Mouse (Mus musculus): ENCODE data around the gene Polg. TPM values are rescaled to one million over a fixed set of nuclear protein-coding genes. Genes with fewer than 3 reads are reported as not detected.

Gene Polg
- total and polyA plus RNA-seq, 3 experiments = 53.1 to 116 (median 62.1) TPM

GRCm38 (mm10) chr7:79469766-79470165, 3.6 kb upstream of the Polg start:
- Histone ChIP-seq H3K27ac (ENCODE audit: insufficient read depth, low read depth) (no peak overlapping the region), H3K9ac (ENCODE audit: insufficient read depth, low read depth) (no peak overlapping the region), H3K4me1 (ENCODE audit: control insufficient read depth in 1 of 2, insufficient read depth in 2 of 2) (peaks cover 0 to 33% of the 10 kb centered on the region in 2 experiments), H3K4me3 (replicated peaks in 1 of 3; ENCODE audit: low read depth in 2 of 3, low read length in 2 of 3, poor library complexity in 1 of 3) (no peak overlapping the region), H3K9me3 (replicated peaks; ENCODE audit: low read length) (peaks cover 2% of the 10 kb centered on the region), H3K79me2 (replicated peaks; ENCODE audit: control insufficient read depth, extremely low read depth, insufficient read depth, poor library complexity, severe bottlenecking) (0 out of 2 replicates have a peak, but pooled peaks cover 5% of the 10 kb centered on the region), H3K36me3 (replicated peaks in 1 of 2; ENCODE audit: control insufficient read depth in 1 of 2, insufficient read depth in 1 of 2, low read length in 1 of 2) (peaks cover 0 to 2% of the 10 kb centered on the region in 2 experiments), H3K27me3 (replicated peaks) (no peaks in the 10 kb centered on the region), H3K4me2 (ENCODE audit: insufficient read depth, low read depth, poor library complexity, severe bottlenecking) (no peak overlapping the region)
- dilution Hi-C loops (cut with MboI; ENCODE audit: extremely low pct_ligation_motif_present, extremely low pct_unique_long_range_greater_than_20kb, low sequenced_read_pairs) (no loop called here), in situ Hi-C loops (cut with MboI; ENCODE audit: low pct_ligation_motif_present, low pct_unique_long_range_greater_than_20kb, low sequenced_read_pairs) (loop anchor here (10.0 to 25.0 kb wide), 2 partner anchors 95 to 207 kb away; partner anchors contain the start of gene Abhd2)
- no peak for DNase-seq (ENCODE audit: extremely low read depth)
- TF ChIP-seq IRF4 (IDR thresholded peaks at IDR 0.05; ENCODE audit: low read depth, low read length) = no peak
- no peak for TF ChIP-seq CTCF (conservative IDR thresholded peaks at IDR 0.05 in 1 of 2, IDR thresholded peaks at IDR 0.05 in 1 of 2; ENCODE audit: low read depth in 2 of 2, low read length in 2 of 2)
- TF ChIP-seq NELFE (IDR thresholded peaks at IDR 0.05; ENCODE audit: low read depth, low read length) = no peak

- Histone ChIP-seq H3K27me3 (replicated peaks) (no peaks in the 10 kb centered on the region), H3K9ac (ENCODE audit: insufficient read depth, low read depth) (no peak overlapping the region), H3K4me3 (replicated peaks in 1 of 3; ENCODE audit: low read depth in 2 of 3, low read length in 2 of 3, poor library complexity in 1 of 3) (no peak overlapping the region), H3K9me3 (replicated peaks; ENCODE audit: low read length) (no peaks in the 10 kb centered on the region), H3K36me3 (replicated peaks in 1 of 2; ENCODE audit: control insufficient read depth in 1 of 2, insufficient read depth in 1 of 2, low read length in 1 of 2) (peaks cover 0 to 9% of the 10 kb centered on the region in 2 experiments), H3K4me2 (ENCODE audit: insufficient read depth, low read depth, poor library complexity, severe bottlenecking) (no peak overlapping the region), H3K4me1 (ENCODE audit: control insufficient read depth in 1 of 2, insufficient read depth in 2 of 2) (peaks cover 0 to 33% of the 10 kb centered on the region in 2 experiments), H3K27ac (ENCODE audit: insufficient read depth, low read depth) (no peak overlapping the region), H3K79me2 (replicated peaks; ENCODE audit: control insufficient read depth, extremely low read depth, insufficient read depth, poor library complexity, severe bottlenecking) (0 out of 2 replicates have a peak, but pooled peaks cover 6% of the 10 kb centered on the region)
- in situ Hi-C loops (cut with MboI; ENCODE audit: low pct_ligation_motif_present, low pct_unique_long_range_greater_than_20kb, low sequenced_read_pairs) = loop anchor here (10.0 to 25.0 kb wide), 2 partner anchors 94 to 207 kb away; partner anchors contain the start of gene Abhd2
- dilution Hi-C loops (cut with MboI; ENCODE audit: extremely low pct_ligation_motif_present, extremely low pct_unique_long_range_greater_than_20kb, low sequenced_read_pairs) = no loop called here
- DNase-seq (ENCODE audit: extremely low read depth) = no peak
- TF ChIP-seq JUND (conservative IDR thresholded peaks at IDR 0.05; ENCODE audit: low read depth, low read length) = no peak
- no peak for TF ChIP-seq EP300 (IDR thresholded peaks at IDR 0.05; ENCODE audit: low read length)
- no peak for TF ChIP-seq POLR2AphosphoS2 (IDR thresholded peaks at IDR 0.05; ENCODE audit: low read depth, low read length)
- TF ChIP-seq SIN3A (IDR thresholded peaks at IDR 0.05; ENCODE audit: low read length) = no peak
- no peak for TF ChIP-seq E2F4 (IDR thresholded peaks at IDR 0.05; ENCODE audit: insufficient replicate concordance, low read depth, low read length)
- no peak for TF ChIP-seq NELFE (IDR thresholded peaks at IDR 0.05; ENCODE audit: low read depth, low read length)
- TF ChIP-seq CHD2 (IDR thresholded peaks at IDR 0.05; ENCODE audit: low read length) = no peak
- TF ChIP-seq IRF4 (IDR thresholded peaks at IDR 0.05; ENCODE audit: low read depth, low read length) = no peak
- no peak for TF ChIP-seq TBP (conservative IDR thresholded peaks at IDR 0.05; ENCODE audit: low read depth, low read length)
- no peak for TF ChIP-seq MYC (IDR thresholded peaks at IDR 0.05; ENCODE audit: low read depth, low read length)
- no peak for TF ChIP-seq ELF1 (IDR thresholded peaks at IDR 0.05; ENCODE audit: low read depth, low read length)
Measured at GRCm38 (mm10) chr7:79468994-79469393, 2.8 kb upstream of the Polg start.

GRCm38 (mm10) chr7:79467951-79468350, 1.8 kb upstream of the Polg start:
- peaks cover 4 to 43% of the 10 kb centered on the region in 2 experiments for H3K4me1 ChIP-seq (ENCODE audit: control insufficient read depth in 1 of 2, insufficient read depth in 2 of 2)
- no peaks in the 10 kb centered on the region for H3K9me3 ChIP-seq (replicated peaks; ENCODE audit: low read length)
- dilution Hi-C loops (cut with MboI; ENCODE audit: extremely low pct_ligation_motif_present, extremely low pct_unique_long_range_greater_than_20kb, low sequenced_read_pairs) = no loop called here
- H3K36me3 ChIP-seq (replicated peaks in 1 of 2; ENCODE audit: control insufficient read depth in 1 of 2, insufficient read depth in 1 of 2, low read length in 1 of 2) = peaks cover 5 to 17% of the 10 kb centered on the region in 2 experiments
- no peak overlapping the region for H3K4me2 ChIP-seq (ENCODE audit: insufficient read depth, low read depth, poor library complexity, severe bottlenecking)
- no peak overlapping the region for H3K9ac ChIP-seq (ENCODE audit: insufficient read depth, low read depth)
- no peaks in the 10 kb centered on the region for H3K27me3 ChIP-seq (replicated peaks)
- H3K4me3 ChIP-seq (replicated peaks in 1 of 3; ENCODE audit: low read depth in 2 of 3, low read length in 2 of 3, poor library complexity in 1 of 3) = no peak overlapping the region
- H3K79me2 ChIP-seq (replicated peaks; ENCODE audit: control insufficient read depth, extremely low read depth, insufficient read depth, poor library complexity, severe bottlenecking) = 0 out of 2 replicates have a peak, but pooled peaks cover 13% of the 10 kb centered on the region
- no peak for DNase-seq (ENCODE audit: extremely low read depth)
- in situ Hi-C loops (cut with MboI; ENCODE audit: low pct_ligation_motif_present, low pct_unique_long_range_greater_than_20kb, low sequenced_read_pairs) = loop anchor here (10.0 to 25.0 kb wide), 2 partner anchors 93 to 206 kb away; partner anchors contain the start of gene Abhd2
- no peak overlapping the region for H3K27ac ChIP-seq (ENCODE audit: insufficient read depth, low read depth)
- TF ChIP-seq IRF4 (IDR thresholded peaks at IDR 0.05; ENCODE audit: low read depth, low read length) = no peak
- no peak for TF ChIP-seq UBTF (IDR thresholded peaks at IDR 0.05; ENCODE audit: low read depth, low read length)
- no peak for TF ChIP-seq ELF1 (IDR thresholded peaks at IDR 0.05; ENCODE audit: low read depth, low read length)
- no peak for TF ChIP-seq CHD1 (IDR thresholded peaks at IDR 0.05; ENCODE audit: low read depth, low read length)
- TF ChIP-seq HCFC1 (IDR thresholded peaks at IDR 0.05; ENCODE audit: low read depth, low read length) = no peak
- TF ChIP-seq ZMIZ1 (IDR thresholded peaks at IDR 0.05; ENCODE audit: low read depth, low read length) = no peak
- TF ChIP-seq USF2 (conservative IDR thresholded peaks at IDR 0.05; ENCODE audit: low read depth, low read length) = no peak
- TF ChIP-seq RCOR1 (conservative IDR thresholded peaks at IDR 0.05; ENCODE audit: low read depth, low read length) = no peak
- no peak for TF ChIP-seq POLR2A (IDR thresholded peaks at IDR 0.05; ENCODE audit: low read depth, low read length)
- no peak for TF ChIP-seq PAX5 (IDR thresholded peaks at IDR 0.05; ENCODE audit: low read length)
- no peak for TF ChIP-seq SMC3 (IDR thresholded peaks at IDR 0.05; ENCODE audit: low read depth, low read length)
- no peak for TF ChIP-seq TBP (conservative IDR thresholded peaks at IDR 0.05; ENCODE audit: low read depth, low read length)
- no peak for TF ChIP-seq NRF1 (IDR thresholded peaks at IDR 0.05; ENCODE audit: low read depth, low read length)
- no peak for TF ChIP-seq TCF12 (IDR thresholded peaks at IDR 0.05; ENCODE audit: low read depth, low read length)
- no peak for TF ChIP-seq MAZ (IDR thresholded peaks at IDR 0.05; ENCODE audit: low read depth, low read length)
- no peak for TF ChIP-seq GABPA (IDR thresholded peaks at IDR 0.05; ENCODE audit: insufficient replicate concordance, low read depth, low read length)
- TF ChIP-seq KAT2A (IDR thresholded peaks at IDR 0.05; ENCODE audit: insufficient replicate concordance, low read length) = no peak

All from CH12.LX (cell line).